Mouse (Mus musculus) thymus, adult 18-20 months (tissue): Measurements from ENCODE around the gene Tepsin.

Experiments used
- DNase-seq, 2 experiments: peaks; one replicate each; pipeline ENCODE4 v3.0.0; 2022; ENCODE audit warnings: mixed read lengths in 2 of 2

Tepsin gene

GRCm38 (mm10) chr11:120098588-120099511 is at the start of gene Tepsin, which contains the start of gene Ndufaf8:
TSS of gene Tepsin (minus strand) at chr11:120098731.
TSS of gene Ndufaf8 (plus strand) at chr11:120098928.
- DNase-seq = peak; percentile 98 to 99

GRCm38 (mm10) chr11:120143708-120144497 is 45.4 kb upstream of the Tepsin start:
- no peak for DNase-seq

GRCm38 (mm10) chr11:120142601-120143051 is 44.1 kb upstream of the Tepsin start:
- no peak for DNase-seq

- no peak for DNase-seq
Measured at GRCm38 (mm10) chr11:120140255-120140654, 41.7 kb upstream of the Tepsin start.

GRCm38 (mm10) chr11:120139309-120139731 is 40.8 kb upstream of the Tepsin start:
- no peak for DNase-seq

GRCm38 (mm10) chr11:120137625-120138004 is 39.1 kb upstream of the Tepsin start:
- no peak for DNase-seq

- DNase-seq = no peak
Measured at GRCm38 (mm10) chr11:120136796-120137624, 38.5 kb upstream of the Tepsin start.

- no peak for DNase-seq
Measured at GRCm38 (mm10) chr11:120136195-120136594, 37.7 kb upstream of the Tepsin start.

- DNase-seq = no peak
Measured at GRCm38 (mm10) chr11:120134847-120135530, 36.5 kb upstream of the Tepsin start.

- DNase-seq = no peak
Measured at GRCm38 (mm10) chr11:120134148-120134547, 35.6 kb upstream of the Tepsin start.

- DNase-seq = no peak
Measured at GRCm38 (mm10) chr11:120129281-120129680, 30.8 kb upstream of the Tepsin start.

- no peak for DNase-seq
Measured at GRCm38 (mm10) chr11:120126845-120127244, 28.3 kb upstream of the Tepsin start.

GRCm38 (mm10) chr11:120122126-120122525 is 23.6 kb upstream of the Tepsin start:
- no peak for DNase-seq

- no peak for DNase-seq
Measured at GRCm38 (mm10) chr11:120120642-120121420, 22.3 kb upstream of the Tepsin start.

GRCm38 (mm10) chr11:120119936-120120541 is 21.5 kb upstream of the Tepsin start:
- no peak for DNase-seq

- no peak for DNase-seq
Measured at GRCm38 (mm10) chr11:120119108-120119507, 20.6 kb upstream of the Tepsin start.

- DNase-seq = no peak
Measured at GRCm38 (mm10) chr11:120117626-120118025, 19.1 kb upstream of the Tepsin start.

- no peak for DNase-seq
Measured at GRCm38 (mm10) chr11:120114488-120115215, 16.1 kb upstream of the Tepsin start.

- no peak for DNase-seq
Measured at GRCm38 (mm10) chr11:120112136-120112535, 13.6 kb upstream of the Tepsin start.

- peak in 1 of 2 experiments; percentile 23 for DNase-seq
Measured at GRCm38 (mm10) chr11:120111033-120111432, 12.5 kb upstream of the Tepsin start.
